Mouse (Mus musculus): ENCODE results near the gene Met. TPM values are rescaled to one million over a fixed set of nuclear protein-coding genes. Genes with fewer than 3 reads are reported as not detected.

Gene Met
- total RNA-seq, 1 experiment from 2014 or later, result 1.2 TPM

- no peak for ATAC-seq (replicated peaks in 1 of 2; ENCODE audit: insufficient read depth in 1 of 2, low FRiP score in 2 of 2, low TSS enrichment in 1 of 2, low read depth in 1 of 2, poor library complexity in 2 of 2, severe bottlenecking in 2 of 2)
Measured at GRCm38 (mm10) chr6:17573227-17573626, 109.6 kb downstream of the Met start.

GRCm38 (mm10) chr6:17573732-17574131 lies 110.1 kb downstream of the Met start:
- no peak for ATAC-seq (replicated peaks in 1 of 2; ENCODE audit: insufficient read depth in 1 of 2, low FRiP score in 2 of 2, low TSS enrichment in 1 of 2, low read depth in 1 of 2, poor library complexity in 2 of 2, severe bottlenecking in 2 of 2)

- ATAC-seq (replicated peaks in 1 of 2; ENCODE audit: insufficient read depth in 1 of 2, low FRiP score in 2 of 2, low TSS enrichment in 1 of 2, low read depth in 1 of 2, poor library complexity in 2 of 2, severe bottlenecking in 2 of 2), result no peak
Measured at GRCm38 (mm10) chr6:17578092-17578760, 114.6 kb downstream of the Met start.

DNA sequence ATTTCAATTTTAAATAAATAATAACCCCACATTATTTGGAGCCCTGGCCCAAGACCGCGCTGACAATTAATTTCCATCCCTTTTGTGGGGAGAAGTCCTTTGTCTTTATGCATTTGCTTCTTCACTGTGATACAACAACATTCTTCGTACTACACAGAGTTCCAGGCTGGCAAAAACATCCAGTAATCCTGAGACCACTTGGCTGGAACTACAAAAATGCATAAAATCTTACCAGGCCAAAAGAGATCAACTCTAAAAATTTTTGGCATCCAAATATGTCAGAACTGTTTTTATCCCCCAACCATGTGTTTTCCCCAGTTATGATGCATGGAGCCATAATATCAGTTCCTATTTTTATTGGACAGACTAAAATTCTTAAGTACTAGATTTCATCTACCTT lies 116.7 kb downstream of the Met start:
- ATAC-seq (replicated peaks in 1 of 2; ENCODE audit: insufficient read depth in 1 of 2, low FRiP score in 2 of 2, low TSS enrichment in 1 of 2, low read depth in 1 of 2, poor library complexity in 2 of 2, severe bottlenecking in 2 of 2), result no peak

DNA sequence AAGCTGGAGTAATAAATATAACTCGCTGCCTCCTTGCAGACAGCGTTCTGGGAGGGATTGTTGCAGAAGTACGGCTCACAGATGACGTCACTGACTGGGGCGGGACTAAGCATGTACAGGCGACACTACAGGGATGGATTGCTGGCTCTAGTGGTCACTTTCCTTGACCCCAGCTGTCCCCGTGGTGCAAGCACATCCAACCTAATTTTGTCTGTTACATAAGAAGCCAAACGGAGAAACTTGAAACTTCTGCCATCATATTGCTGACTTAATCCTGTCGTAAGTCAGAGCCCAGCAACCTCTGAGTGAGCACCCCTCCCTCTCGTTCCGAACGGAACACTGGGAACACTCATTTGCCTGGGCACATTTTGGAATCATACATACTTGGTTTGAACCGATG lies 120.4 kb downstream of the Met start:
- peak; percentile 76 to 88 for ATAC-seq (replicated peaks in 1 of 2; ENCODE audit: insufficient read depth in 1 of 2, low FRiP score in 2 of 2, low TSS enrichment in 1 of 2, low read depth in 1 of 2, poor library complexity in 2 of 2, severe bottlenecking in 2 of 2)

DNA sequence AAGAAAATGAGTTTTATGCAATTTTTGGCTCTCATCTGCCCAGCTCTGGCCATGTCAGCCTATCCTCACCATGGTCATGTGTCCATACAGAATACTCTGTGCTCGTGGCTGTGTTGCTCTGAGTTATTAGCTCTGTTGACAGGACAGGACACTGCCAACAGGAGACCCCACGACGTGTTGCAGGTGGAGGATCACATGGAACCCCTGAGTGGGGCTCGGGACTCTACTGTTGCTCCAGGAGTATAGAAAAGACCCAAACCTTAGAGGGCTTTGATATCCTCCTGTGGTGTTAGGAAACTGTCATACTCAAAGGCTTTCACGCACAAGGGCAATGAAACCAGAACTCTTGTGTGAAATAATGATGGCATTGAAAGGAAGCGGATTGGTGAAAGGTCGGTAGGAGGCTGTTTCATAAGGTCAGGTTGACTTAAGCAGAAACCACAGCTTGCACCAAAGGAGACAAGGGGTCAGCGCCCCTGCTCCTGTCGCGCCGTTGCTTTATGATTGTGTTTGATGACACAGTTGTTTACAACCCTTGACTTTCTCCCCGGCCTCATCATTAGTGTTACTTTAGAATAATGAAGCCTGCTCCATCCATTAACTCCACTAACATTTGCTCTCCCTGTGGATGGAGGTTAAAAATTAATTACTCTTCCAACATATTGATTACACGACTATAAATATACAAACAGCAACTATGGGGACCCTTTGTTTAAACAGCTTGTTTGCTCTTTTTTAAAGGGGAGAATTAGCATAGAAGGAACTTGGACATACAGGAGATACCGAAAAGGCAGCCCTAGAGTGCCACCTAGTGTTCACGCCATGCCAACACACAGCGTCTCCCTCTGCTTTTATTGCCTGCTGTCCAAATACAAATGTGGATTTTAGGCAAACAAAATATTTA lies 125.7 kb downstream of the Met start:
- ATAC-seq (replicated peaks in 1 of 2; ENCODE audit: insufficient read depth in 1 of 2, low FRiP score in 2 of 2, low TSS enrichment in 1 of 2, low read depth in 1 of 2, poor library complexity in 2 of 2, severe bottlenecking in 2 of 2), result peak; percentile 92 to 95

GRCm38 (mm10) chr6:17589953-17590627 lies 126.5 kb downstream of the Met start:
- ATAC-seq (replicated peaks in 1 of 2; ENCODE audit: insufficient read depth in 1 of 2, low FRiP score in 2 of 2, low TSS enrichment in 1 of 2, low read depth in 1 of 2, poor library complexity in 2 of 2, severe bottlenecking in 2 of 2), result no peak

GRCm38 (mm10) chr6:17593971-17594370 lies 130.4 kb downstream of the Met start:
- no peak for ATAC-seq (replicated peaks in 1 of 2; ENCODE audit: insufficient read depth in 1 of 2, low FRiP score in 2 of 2, low TSS enrichment in 1 of 2, low read depth in 1 of 2, poor library complexity in 2 of 2, severe bottlenecking in 2 of 2)

GRCm38 (mm10) chr6:17595712-17596462 lies 132.3 kb downstream of the Met start:
- ATAC-seq (replicated peaks in 1 of 2; ENCODE audit: insufficient read depth in 1 of 2, low FRiP score in 2 of 2, low TSS enrichment in 1 of 2, low read depth in 1 of 2, poor library complexity in 2 of 2, severe bottlenecking in 2 of 2), result 0 out of 4 replicates have a peak, but pooled peaks of 1 of the 2 experiments have one; percentile 12

GRCm38 (mm10) chr6:17599373-17599772 lies 135.8 kb downstream of the Met start:
- no peak for ATAC-seq (replicated peaks in 1 of 2; ENCODE audit: insufficient read depth in 1 of 2, low FRiP score in 2 of 2, low TSS enrichment in 1 of 2, low read depth in 1 of 2, poor library complexity in 2 of 2, severe bottlenecking in 2 of 2)

GRCm38 (mm10) chr6:17601526-17601925 lies 137.9 kb downstream of the Met start:
- ATAC-seq (replicated peaks in 1 of 2; ENCODE audit: insufficient read depth in 1 of 2, low FRiP score in 2 of 2, low TSS enrichment in 1 of 2, low read depth in 1 of 2, poor library complexity in 2 of 2, severe bottlenecking in 2 of 2), result no peak

- ATAC-seq (replicated peaks in 1 of 2; ENCODE audit: insufficient read depth in 1 of 2, low FRiP score in 2 of 2, low TSS enrichment in 1 of 2, low read depth in 1 of 2, poor library complexity in 2 of 2, severe bottlenecking in 2 of 2), result peak; percentile 27 to 39; a peak in 1 of 4 replicates
Measured at GRCm38 (mm10) chr6:17606915-17607314, 143.3 kb downstream of the Met start.

DNA sequence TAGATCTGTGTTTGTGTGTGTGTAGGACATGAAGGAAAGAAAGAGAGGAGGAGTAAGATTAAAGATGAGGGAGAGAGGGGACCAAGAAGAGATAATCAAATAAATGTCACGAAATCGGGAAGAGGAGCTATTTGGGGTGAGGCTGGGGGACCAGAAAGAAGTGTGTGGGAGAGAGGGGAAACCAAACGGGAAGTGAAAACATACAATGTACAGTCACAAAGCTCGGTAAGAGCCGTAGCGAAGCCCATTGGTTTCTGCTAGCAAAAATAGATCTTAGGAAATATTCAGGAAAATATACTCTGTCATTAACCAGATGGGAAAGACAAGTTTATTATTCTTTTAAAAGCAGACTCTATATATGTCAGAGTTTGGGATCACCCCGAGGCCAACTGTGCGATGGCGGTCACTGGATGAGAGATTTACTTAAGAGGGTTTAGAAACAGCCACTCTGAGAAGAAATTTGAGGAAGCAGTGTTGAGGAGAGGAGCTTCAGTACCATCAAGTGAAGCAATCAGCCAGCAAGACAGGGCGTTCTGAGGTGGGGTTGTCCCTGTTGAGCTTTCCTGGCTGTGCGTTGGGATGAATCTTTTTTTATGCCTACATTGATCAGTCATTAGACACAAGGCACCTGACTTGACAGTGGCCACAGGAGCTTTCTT lies 147.9 kb downstream of the Met start:
- peak; percentile 65 to 93; a peak in 2 of 4 replicates for ATAC-seq (replicated peaks in 1 of 2; ENCODE audit: insufficient read depth in 1 of 2, low FRiP score in 2 of 2, low TSS enrichment in 1 of 2, low read depth in 1 of 2, poor library complexity in 2 of 2, severe bottlenecking in 2 of 2)

- ATAC-seq (replicated peaks in 1 of 2; ENCODE audit: insufficient read depth in 1 of 2, low FRiP score in 2 of 2, low TSS enrichment in 1 of 2, low read depth in 1 of 2, poor library complexity in 2 of 2, severe bottlenecking in 2 of 2), result no peak
Measured at GRCm38 (mm10) chr6:17612652-17613051, 149.1 kb downstream of the Met start.

DNA sequence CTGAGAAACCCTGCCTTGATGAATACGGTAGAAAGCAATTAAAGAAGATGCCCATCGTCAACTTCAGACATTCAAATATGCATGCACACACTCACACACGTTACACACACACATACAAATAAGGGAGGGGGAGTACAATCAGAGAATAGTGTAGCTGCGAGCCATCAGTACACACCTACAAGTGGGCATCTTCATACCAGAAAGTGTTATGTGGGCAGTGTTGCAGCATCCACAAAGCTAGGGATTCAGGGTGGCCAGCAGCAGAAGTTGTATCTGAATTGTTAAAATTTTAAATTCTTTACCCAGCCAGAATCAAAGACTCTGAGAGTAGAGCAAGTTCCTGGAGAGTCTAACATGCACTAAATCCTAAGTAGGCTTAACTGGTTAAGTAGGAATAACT lies 157.2 kb downstream of the Met start:
- ATAC-seq (replicated peaks in 1 of 2; ENCODE audit: insufficient read depth in 1 of 2, low FRiP score in 2 of 2, low TSS enrichment in 1 of 2, low read depth in 1 of 2, poor library complexity in 2 of 2, severe bottlenecking in 2 of 2), result no peak

- ATAC-seq (replicated peaks in 1 of 2; ENCODE audit: insufficient read depth in 1 of 2, low FRiP score in 2 of 2, low TSS enrichment in 1 of 2, low read depth in 1 of 2, poor library complexity in 2 of 2, severe bottlenecking in 2 of 2), result no peak
Measured at GRCm38 (mm10) chr6:17621436-17621835, 157.8 kb downstream of the Met start.
